Mouse (Mus musculus) kidney, embryonic 15.5 days (tissue): Measurements from ENCODE around the gene Mylpf. TPM values are rescaled to one million over a fixed set of nuclear protein-coding genes. Genes with fewer than 3 reads are reported as not detected.

Source experiments
- ATAC-seq: fragments of 200-750 bp; cut with Nextera tagmentation; replicated peaks from 2 replicates; pipeline ENCODE4 v1.8.0; 2017; ENCODE audit warnings: moderate TSS enrichment; ENCODE audit not compliant: low FRiP score
- H3K27ac ChIP-seq: fragments of 300-500 bp; sonication (generic); 2 replicates; pipeline ENCODE4 v1.5.1; 2015; ENCODE audit warnings: mild to moderate bottlenecking, inconsistent platforms
- H3K27me3 ChIP-seq: fragments of 300-500 bp; sonication (generic); 2 replicates; pipeline ENCODE4 v1.6.1; 2015; ENCODE audit warnings: inconsistent platforms
- H3K36me3 ChIP-seq: fragments of 300-500 bp; sonication (generic); 2 replicates; pipeline ENCODE4 v1.6.1; 2015; ENCODE audit warnings: inconsistent platforms
- H3K4me1 ChIP-seq: fragments of 300-500 bp; sonication (generic); 2 replicates; pipeline ENCODE4 v1.6.1; 2015; ENCODE audit warnings: inconsistent platforms
- H3K4me2 ChIP-seq: fragments of 300-500 bp; sonication (generic); 2 replicates; pipeline ENCODE4 v1.6.1; 2015; ENCODE audit warnings: moderate library complexity, mild to moderate bottlenecking, inconsistent platforms
- H3K4me3 ChIP-seq: fragments of 300-500 bp; sonication (generic); replicated peaks from 2 replicates; pipeline ENCODE4 v1.5.1; 2015; ENCODE audit warnings: mild to moderate bottlenecking, inconsistent platforms
- H3K9ac ChIP-seq: fragments of 300-500 bp; sonication (generic); 2 replicates; pipeline ENCODE4 v1.6.1; 2015; ENCODE audit warnings: mild to moderate bottlenecking, inconsistent platforms
- H3K9me3 ChIP-seq: fragments of 300-500 bp; sonication (generic); replicated peaks from 2 replicates; pipeline ENCODE4 v1.6.1; 2016; ENCODE audit warnings: inconsistent platforms
- WGBS: fragments of 180-500 bp; shearing (Covaris S2); methylation state at CpG from one replicate; pipeline ENCODE4 v1.1.7; 2015; ENCODE audit warnings: mixed read lengths; 5-methylcytosine and 5-hydroxymethylcytosine counted together
- polyA plus RNA-seq: library from polyadenylated mRNA; unstranded; fragments of >200 nt; fragmentation: Nextera tagmentation; extraction: Ambion mirVana; gene quantifications from 2 replicates; pipeline ENCODE4 v1.2.1, GENCODE M21; 2015

The Mylpf gene
- polyA plus RNA-seq, 1 experiment from 2014 or later: 51.1 TPM

DNA sequence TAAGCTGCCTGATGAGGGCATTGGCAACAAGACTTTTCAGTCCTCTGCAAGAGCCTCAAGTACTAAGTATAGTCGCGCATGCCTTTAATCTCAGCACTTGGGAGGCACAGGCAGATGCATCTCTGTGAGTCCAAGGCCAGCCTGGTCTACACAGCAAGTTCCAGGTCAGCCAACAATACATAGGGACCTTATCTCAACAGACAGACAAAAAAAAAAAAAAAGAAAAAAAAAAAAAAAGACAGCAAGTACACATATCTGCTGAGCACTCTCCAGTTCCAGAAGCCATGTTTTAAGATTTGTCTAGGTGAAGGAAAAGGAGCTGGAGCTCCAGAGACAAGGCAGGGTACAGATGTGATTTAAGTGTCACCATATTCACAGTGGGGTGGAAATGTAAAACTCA, 47.3 kb downstream of the Mylpf start:
- Histone ChIP-seq H3K4me2 (no peak overlapping the region), H3K27ac (no peak overlapping the region), H3K9me3 (no peaks in the 10 kb centered on the region), H3K4me1 (peaks cover 37% of the 10 kb centered on the region), H3K4me3 (no peak overlapping the region), H3K27me3 (no peaks in the 10 kb centered on the region), H3K36me3 (peaks cover 42% of the 10 kb centered on the region), H3K9ac (no peak overlapping the region)
- WGBS: 91% methylated on average over 2 of the region's 2 CpGs
- no peak for ATAC-seq

- Histone ChIP-seq H3K4me3 (no peak overlapping the region), H3K4me2 (no peak overlapping the region), H3K9me3 (no peaks in the 10 kb centered on the region), H3K27ac (no peak overlapping the region), H3K4me1 (peaks cover 40% of the 10 kb centered on the region), H3K27me3 (no peaks in the 10 kb centered on the region), H3K36me3 (peaks cover 39% of the 10 kb centered on the region), H3K9ac (no peak overlapping the region)
- 91% methylated on average over 5 of the region's 5 CpGs for WGBS
- ATAC-seq: no peak
Measured at GRCm38 (mm10) chr7:127256518-127256917, 47.8 kb downstream of the Mylpf start.

DNA sequence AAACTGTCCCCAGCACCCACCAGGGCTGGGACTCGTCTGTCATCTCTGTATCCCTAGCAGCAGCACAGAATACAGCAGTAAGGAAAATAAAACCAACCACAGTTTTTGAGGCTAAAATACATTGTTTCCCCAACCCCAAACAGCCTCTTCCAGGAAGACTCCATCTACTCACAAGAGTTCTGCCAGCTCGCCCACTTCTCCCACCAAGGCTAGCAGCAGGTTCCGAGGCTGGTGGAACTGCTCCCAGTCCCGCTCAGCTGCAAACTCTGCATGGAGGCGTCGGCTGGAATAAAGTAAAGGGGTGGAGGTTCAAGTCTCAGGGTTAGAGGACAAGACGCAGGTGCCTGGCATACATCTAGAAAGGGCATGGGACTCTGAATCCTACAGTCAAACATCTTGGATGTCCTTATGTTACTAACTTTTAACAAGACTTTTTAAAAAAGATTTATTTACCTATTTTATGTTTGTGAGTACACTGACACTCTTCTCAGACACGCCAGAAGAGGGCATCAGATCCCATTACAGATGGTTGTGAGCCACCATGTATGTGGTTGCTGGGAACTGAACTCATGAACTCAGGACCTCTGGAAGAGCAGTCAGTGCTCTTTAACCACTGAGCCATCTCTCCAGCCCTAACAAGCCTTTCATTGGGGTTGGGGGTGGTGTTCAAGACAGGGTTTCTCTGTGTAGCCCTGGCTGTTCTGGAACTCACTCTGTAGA, 50.7 kb downstream of the Mylpf start:
- WGBS: 72% methylated on average over 8 of the region's 8 CpGs
- Histone ChIP-seq H3K4me1 (peaks cover 34% of the 10 kb centered on the region), H3K9ac (peak overlapping the region; percentile 71; the same call in 1 of the 2 replicates), H3K9me3 (no peaks in the 10 kb centered on the region), H3K27me3 (no peaks in the 10 kb centered on the region), H3K36me3 (peaks cover 31% of the 10 kb centered on the region), H3K4me2 (peak overlapping the region; percentile 81), H3K4me3 (peak overlapping the region; percentile 71), H3K27ac (no peak overlapping the region)
- ATAC-seq: no peak

GRCm38 (mm10) chr7:127260309-127261111, 51.8 kb downstream of the Mylpf start, which contains the start of gene Dctpp1:
Gene Dctpp1 (minus strand): TSS chr7:127260709.
- no peaks in the 10 kb centered on the region for H3K27me3 ChIP-seq
- peak within 1 kb of the TSS; percentile 71 for H3K9ac ChIP-seq
- under 1% methylated on average over 50 of the region's 50 CpGs for WGBS
- H3K4me1 ChIP-seq: peaks cover 22% of the 10 kb centered on the region
- peak within 1 kb of the TSS; percentile 48; the same call in 1 of the 2 replicates for H3K27ac ChIP-seq
- peaks cover 30% of the 10 kb centered on the region for H3K36me3 ChIP-seq
- no peaks in the 10 kb centered on the region for H3K9me3 ChIP-seq
- ATAC-seq: peak; percentile 97
- peak within 1 kb of the TSS; percentile 81 for H3K4me2 ChIP-seq
- H3K4me3 ChIP-seq: peak within 1 kb of the TSS; percentile 71

- Histone ChIP-seq H3K27ac (no peak overlapping the region), H3K36me3 (peaks cover 12% of the 10 kb centered on the region), H3K9me3 (no peaks in the 10 kb centered on the region), H3K4me1 (peaks cover 22% of the 10 kb centered on the region), H3K4me3 (no peak overlapping the region), H3K9ac (no peak overlapping the region), H3K27me3 (no peaks in the 10 kb centered on the region), H3K4me2 (no peak overlapping the region)
- no peak for ATAC-seq
- 81% methylated on average over 10 of the region's 10 CpGs for WGBS
Measured at GRCm38 (mm10) chr7:127262218-127262961, 53.7 kb downstream of the Mylpf start.

- Histone ChIP-seq H3K9me3 (no peaks in the 10 kb centered on the region), H3K27me3 (no peaks in the 10 kb centered on the region), H3K36me3 (peaks cover 7% of the 10 kb centered on the region), H3K4me3 (no peak overlapping the region), H3K27ac (no peak overlapping the region), H3K4me1 (peaks cover 22% of the 10 kb centered on the region), H3K4me2 (no peak overlapping the region), H3K9ac (no peak overlapping the region)
- 92% methylated on average over 3 of the region's 3 CpGs for WGBS
- no peak for ATAC-seq
Measured at GRCm38 (mm10) chr7:127263526-127263925, 54.8 kb downstream of the Mylpf start.

Other genes with a start within 250 kb of the Mylpf start
- gene Cdipt, start 233.0 kb upstream of the Mylpf start, polyA plus RNA-seq: 106 and 115 TPM in 2 replicates
- 1.4 and 1.5 TPM in 2 replicates for gene Cdiptos, start 232.8 kb upstream of the Mylpf start, polyA plus RNA-seq
- gene Mvp, start 194.3 kb upstream of the Mylpf start, polyA plus RNA-seq: 15.3 and 16.8 TPM in 2 replicates
- gene Pagr1b, start 192.4 kb upstream of the Mylpf start, polyA plus RNA-seq: 0.45 TPM in 1 of 2 replicates, not detected in the other
- gene Pagr1a, start 191.5 kb upstream of the Mylpf start, polyA plus RNA-seq: 44.8 and 59.5 TPM in 2 replicates
- 52.6 and 61.2 TPM in 2 replicates for gene Gm42742, start 187.8 kb upstream of the Mylpf start, polyA plus RNA-seq
- 5.4 and 7.2 TPM in 2 replicates for gene Prrt2, start 187.7 kb upstream of the Mylpf start, polyA plus RNA-seq
- 64.4 and 65.8 TPM in 2 replicates for gene Maz, start 181.9 kb upstream of the Mylpf start, polyA plus RNA-seq
- gene Kif22, start 166.4 kb upstream of the Mylpf start, polyA plus RNA-seq: 136 and 141 TPM in 2 replicates
- not detected in 2 replicates for gene Zg16, start 121.6 kb upstream of the Mylpf start, polyA plus RNA-seq
- 3.3 and 3.8 TPM in 2 replicates for gene AI467606, start 117.5 kb upstream of the Mylpf start, polyA plus RNA-seq
- 16.7 and 19.0 TPM in 2 replicates for gene Qprt, start 86.7 kb upstream of the Mylpf start, polyA plus RNA-seq
- gene Spn, start 71.1 kb upstream of the Mylpf start, polyA plus RNA-seq: 0.32 and 0.37 TPM in 2 replicates
- gene Cd2bp2, start 12.8 kb upstream of the Mylpf start, polyA plus RNA-seq: 59.3 and 66.6 TPM in 2 replicates
- gene Tbc1d10b, start 422 bp upstream of the Mylpf start, polyA plus RNA-seq: 23.4 and 26.7 TPM in 2 replicates
- 41.7 and 46.1 TPM in 2 replicates for gene Zfp553, start 24.2 kb downstream of the Mylpf start, polyA plus RNA-seq
- 21.3 and 21.7 TPM in 2 replicates for gene Sept1, start 24.2 kb downstream of the Mylpf start, polyA plus RNA-seq
- gene Zfp771, start 35.4 kb downstream of the Mylpf start, polyA plus RNA-seq: 59.3 and 62.3 TPM in 2 replicates
- 224 and 226 TPM in 2 replicates for gene Dctpp1, start 51.8 kb downstream of the Mylpf start, polyA plus RNA-seq
- gene Sephs2, start 65.2 kb downstream of the Mylpf start, polyA plus RNA-seq: 112 and 113 TPM in 2 replicates
- gene Itgal, start 87.4 kb downstream of the Mylpf start, polyA plus RNA-seq: 0.82 and 1.2 TPM in 2 replicates
- gene Zfp768, start 136.7 kb downstream of the Mylpf start, polyA plus RNA-seq: 21.5 and 25.1 TPM in 2 replicates
- gene Zfp747, start 167.2 kb downstream of the Mylpf start, polyA plus RNA-seq: 8.3 and 10.7 TPM in 2 replicates
- 5.7 and 6.3 TPM in 2 replicates for gene 9130019O22Rik, start 178.3 kb downstream of the Mylpf start, polyA plus RNA-seq
- 7.1 and 8.0 TPM in 2 replicates for gene E430018J23Rik, start 184.7 kb downstream of the Mylpf start, polyA plus RNA-seq
- gene Zfp764, start 197.9 kb downstream of the Mylpf start, polyA plus RNA-seq: 7.6 and 8.0 TPM in 2 replicates
- gene Zfp688, start 213.2 kb downstream of the Mylpf start, polyA plus RNA-seq: 24.5 and 27.1 TPM in 2 replicates
- gene Zfp689, start 240.3 kb downstream of the Mylpf start, polyA plus RNA-seq: 8.1 and 8.9 TPM in 2 replicates